Mouse (Mus musculus): ENCODE measurements around the gene Itga10. TPM values are rescaled to one million over a fixed set of nuclear protein-coding genes. Genes with fewer than 3 reads are reported as not detected.
"Not testable (repeated sequence)": the region's sequence is repeated elsewhere in the genome, so short reads cannot be mapped to it uniquely, and the experiment has no call there.

The Itga10 gene
- total RNA-seq, 1 experiment from 2014 or later = 2.0 TPM

DNA sequence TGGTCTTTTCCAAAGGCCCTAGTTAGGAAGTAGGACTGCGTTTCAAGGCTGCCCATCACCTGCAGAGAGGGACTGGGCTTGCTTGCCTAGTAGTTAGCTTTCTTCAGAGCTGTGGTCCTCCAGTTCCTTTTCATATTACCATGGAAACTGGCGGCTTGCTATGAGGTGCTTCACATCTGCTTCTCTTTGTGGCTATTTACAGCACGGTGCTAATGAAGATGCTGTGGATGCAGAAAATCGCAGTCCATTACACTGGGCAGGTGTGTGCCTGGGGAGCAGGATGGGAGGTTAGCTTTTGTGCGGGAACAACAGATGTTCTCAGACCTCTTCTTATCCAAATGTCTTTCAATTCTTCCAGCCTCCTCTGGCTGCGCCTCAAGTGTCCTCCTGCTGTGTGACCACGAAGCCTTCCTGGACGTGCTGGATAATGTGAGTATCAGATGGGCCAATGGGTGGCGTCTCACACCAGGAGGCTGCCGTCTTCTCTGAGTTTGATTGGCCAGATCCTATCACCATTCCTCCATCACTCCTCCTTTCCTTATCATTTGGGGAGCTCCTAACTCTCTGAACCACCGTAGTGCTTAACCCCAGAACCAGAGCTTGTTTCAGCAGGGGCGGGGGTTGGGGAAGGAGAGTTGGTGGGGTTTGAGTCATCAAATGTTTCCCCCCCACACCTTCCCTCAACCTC, 35.0 kb downstream of the Itga10 start:
- no peak for DNase-seq

DNA sequence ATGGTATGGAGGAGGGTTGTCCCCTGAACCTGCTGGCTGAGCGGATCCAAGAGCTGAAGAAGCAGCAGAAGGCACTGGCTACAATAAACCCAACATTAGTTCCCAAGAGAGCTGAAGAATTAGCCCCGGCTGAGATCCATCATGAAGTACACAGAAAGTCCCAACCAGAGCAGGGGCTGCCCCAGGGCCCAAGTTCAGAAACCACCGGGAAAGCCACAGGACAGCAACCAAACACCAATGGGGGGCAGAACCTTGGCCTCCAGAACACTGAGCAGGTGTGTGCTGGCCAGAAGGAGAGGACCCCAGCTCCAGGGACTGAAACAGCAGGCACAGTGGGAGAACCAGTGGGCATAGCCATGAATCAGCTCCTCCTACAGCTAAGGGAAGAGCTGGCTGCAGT, 38.1 kb downstream of the Itga10 start:
- no peak for DNase-seq

DNA sequence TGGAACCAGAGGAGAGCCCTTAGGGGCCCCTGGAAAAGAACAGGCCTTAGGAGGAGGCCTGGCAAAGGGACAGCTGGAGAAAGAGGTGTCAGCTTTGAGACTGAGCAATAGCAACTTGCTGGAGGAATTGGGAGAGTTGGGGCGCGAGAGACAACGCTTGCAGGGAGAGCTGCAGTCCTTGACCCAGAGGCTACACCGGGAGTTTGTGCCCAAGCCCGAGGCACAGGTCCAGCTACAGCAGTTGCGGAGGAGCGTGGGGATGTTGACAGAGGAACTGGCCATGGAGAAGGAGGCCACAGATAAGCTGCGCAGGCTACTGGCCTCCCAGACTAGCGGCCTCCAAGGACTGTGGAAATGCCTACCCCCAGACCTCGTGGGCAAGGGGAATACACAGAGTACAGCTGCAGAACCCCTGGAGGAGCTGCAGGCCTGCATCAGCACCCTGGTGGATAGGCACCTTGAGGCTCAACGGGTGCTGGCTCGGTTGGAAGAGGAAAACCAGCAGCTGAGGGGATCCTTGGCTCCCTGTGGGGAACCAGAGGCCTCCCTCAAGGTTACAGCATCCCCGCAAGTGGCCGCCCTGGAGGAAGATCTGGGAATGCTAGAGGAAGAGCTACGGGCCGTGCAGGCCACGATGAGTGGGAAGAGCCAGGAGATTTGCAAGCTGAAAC, 38.9 kb downstream of the Itga10 start:
- DNase-seq = peak; percentile 39

DNA sequence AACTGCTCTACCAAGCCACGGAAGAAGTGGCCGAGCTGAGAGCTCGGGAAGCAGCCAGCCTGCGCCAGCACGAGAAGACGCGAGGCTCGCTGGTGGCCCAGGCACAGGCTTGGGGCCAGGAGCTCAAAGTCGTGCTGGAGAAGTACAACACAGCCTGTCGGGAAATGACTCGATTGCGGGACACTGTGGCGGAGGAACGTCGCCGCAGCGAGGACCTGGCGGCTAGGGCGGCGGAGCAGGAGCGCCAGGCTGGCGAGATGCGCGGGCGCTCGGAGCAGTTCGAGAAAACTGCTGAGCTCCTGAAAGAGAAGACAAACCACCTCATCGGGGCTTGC, 39.4 kb downstream of the Itga10 start:
- DNase-seq = no peak

DNA sequence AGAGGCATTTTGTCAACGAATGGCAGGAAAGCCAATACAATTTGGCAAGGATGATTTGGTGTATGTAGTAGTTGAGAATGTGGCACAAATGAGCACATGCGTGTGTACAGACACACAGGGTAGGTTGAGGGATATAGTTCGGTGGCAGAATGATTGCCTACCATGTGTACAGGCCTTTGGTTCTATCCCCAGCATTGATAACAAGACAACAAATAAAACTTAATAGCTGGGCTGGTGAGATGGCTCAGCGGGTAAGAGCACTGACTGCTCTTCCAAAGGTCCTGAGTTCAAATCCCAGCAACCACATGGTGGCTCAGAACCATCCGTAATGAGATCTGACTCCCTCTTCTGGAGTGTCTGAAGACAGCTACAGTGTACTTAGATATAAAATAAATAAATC, 40.7 kb downstream of the Itga10 start:
- DNase-seq = not testable (repeated sequence)

DNA sequence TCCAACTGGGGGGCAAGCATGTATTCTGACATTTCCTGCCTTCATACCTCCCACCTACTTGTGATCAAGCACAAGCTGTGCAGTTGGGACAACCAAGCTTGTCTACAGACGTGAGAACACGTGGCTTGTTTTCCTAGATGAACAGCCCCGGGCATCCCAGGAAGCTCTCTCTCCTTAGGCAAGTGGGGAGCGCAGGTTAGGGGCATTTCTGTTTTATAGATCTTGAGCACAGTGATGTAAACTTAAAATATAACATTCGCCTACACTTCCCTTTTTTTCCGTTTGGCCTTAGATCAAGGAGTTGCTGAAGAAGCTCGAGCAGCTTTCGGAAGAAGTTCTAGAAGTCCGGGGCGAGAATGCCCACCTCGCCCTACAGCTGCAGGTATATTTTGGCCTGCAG, 43.5 kb downstream of the Itga10 start:
- DNase-seq = no peak

DNA sequence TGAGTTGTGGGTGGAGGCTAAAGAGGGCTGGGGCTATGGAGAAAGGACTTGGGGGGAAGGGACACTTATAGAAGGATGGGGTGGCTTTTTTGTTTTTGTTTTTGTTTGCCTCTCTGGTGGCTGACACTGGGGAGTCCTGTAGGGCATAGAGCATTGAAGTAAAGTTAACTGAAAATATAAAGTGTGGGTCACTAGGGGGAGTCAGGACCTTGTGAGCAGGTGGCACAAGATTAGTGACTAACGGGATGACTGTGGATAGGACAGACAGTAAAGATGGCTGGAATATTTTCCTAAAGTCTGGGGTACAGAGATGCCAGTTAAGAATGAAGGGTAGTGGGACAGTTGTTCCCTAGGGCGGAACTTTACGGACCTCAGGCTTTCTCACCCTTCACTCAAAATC, 44.9 kb downstream of the Itga10 start:
- DNase-seq = no peak

DNA sequence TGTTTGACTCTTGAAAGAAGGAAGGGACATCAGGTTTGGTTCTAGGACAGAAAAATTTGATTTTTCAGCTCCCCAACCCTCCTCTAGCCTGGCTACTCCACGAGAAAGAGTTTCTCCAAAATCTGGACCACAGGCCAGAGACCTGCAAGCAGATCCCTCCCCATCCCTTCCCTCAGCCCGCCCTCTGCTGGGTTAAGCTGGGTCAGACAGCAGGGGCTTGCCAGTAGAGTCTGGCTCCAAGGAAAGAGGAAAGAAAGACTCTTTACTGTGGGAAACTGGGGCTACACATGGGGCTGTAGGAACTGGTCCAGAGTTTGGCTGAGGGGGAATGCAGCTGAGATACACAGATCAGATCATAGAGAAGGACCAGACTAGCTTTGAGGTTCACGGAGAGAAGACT, 47.1 kb downstream of the Itga10 start:
- DNase-seq = no peak

DNA sequence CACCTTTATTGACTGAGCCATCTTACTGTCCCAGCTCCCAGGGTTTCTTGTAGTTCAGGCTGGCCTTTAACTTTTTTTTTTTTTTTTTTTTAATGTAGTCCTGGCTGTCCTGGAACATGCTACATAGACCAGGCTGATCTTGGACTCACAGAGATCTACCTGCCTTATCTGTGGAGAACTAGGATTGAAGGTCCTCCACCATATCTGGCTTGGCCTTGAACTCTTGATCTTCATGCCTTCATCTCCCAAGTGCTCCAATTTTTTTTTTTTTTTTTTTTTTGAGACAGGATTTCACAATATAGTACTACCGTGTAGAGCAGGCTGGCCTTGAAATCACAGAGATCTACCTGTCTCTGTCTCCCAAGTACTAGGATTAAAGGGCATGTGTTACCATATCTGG, 48.2 kb downstream of the Itga10 start:
- DNase-seq = no peak

DNA sequence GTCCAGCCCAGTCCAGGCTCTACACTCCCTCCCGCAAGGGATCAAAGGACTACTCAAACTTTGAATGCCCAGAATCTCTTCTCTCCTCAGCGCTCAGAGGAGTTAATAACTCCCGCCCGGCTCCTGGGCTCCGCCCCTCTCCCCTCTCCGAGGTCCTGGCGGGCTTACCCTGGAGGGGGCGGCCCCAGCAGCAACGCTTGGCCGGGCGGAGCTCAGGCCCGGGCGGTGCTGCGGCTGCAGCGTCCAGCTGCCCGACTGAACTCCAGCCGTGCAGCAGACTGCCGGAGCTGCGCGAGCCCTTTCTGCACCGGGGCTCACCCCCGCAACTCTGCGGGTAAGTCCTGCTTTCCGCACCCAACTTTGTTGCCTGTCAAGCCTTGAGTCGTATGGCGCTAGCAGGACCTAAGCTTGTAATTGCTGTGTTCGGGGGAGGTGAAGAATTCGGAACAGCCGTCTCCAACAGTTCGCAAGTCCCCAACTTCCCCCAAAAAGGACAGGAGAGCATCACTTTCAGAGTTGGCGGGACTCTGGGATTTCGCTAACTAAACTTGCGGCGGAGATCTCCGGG, 50.9 kb downstream of the Itga10 start, which contains the start of gene Pias3:
Pias3 (plus strand) TSS at position 187 of the 568 bp plus-strand sequence.
- DNase-seq = peak; percentile 89

DNA sequence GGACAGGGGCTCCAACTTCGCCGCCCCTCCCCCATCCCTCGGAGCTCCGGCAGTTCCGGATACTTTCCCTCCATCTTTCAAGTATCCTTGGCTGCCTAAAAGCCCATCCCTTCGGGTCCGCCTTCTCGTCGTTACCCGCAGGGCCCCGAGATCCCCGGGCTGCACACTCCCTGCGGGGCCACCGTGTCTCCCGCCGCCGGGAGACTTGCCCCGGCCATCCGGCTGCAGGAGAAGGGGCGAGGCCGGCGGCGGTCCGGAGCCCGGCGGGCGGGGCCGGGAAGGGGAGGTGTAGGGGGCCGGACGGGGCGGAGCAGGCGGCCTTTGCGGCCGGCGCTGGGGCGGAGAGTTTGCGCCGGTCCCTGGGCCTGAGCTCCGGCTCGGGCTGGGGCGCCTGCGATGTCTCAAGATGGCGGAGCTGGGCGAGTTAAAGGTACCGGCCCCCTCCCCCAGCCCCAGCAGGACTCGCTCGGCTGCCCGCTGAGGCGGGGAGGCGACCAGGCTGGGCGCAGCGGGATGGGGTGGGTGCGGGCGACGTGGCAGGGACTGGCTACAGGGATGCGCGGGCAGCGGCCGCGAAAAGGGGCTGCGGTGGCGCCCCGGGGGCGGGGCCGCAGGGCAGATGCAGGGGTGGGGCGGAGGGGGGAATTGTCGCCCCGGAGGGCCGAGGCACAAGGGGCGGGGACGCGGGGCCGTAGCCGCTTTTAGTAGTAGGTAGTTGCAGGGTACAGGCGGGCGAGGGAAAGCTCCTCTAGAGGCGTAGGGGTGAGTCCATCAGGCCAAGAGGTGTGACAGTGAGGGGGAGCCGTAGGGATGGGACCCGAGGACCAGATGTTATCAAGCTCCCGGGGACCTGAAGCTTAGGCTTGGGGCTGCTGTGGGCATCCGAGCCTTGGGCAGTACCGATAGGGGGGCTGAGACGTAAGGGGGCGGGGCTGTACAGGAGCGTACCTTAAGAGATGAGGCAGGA, 51.7 kb downstream of the Itga10 start:
- DNase-seq = peak; percentile 95

DNA sequence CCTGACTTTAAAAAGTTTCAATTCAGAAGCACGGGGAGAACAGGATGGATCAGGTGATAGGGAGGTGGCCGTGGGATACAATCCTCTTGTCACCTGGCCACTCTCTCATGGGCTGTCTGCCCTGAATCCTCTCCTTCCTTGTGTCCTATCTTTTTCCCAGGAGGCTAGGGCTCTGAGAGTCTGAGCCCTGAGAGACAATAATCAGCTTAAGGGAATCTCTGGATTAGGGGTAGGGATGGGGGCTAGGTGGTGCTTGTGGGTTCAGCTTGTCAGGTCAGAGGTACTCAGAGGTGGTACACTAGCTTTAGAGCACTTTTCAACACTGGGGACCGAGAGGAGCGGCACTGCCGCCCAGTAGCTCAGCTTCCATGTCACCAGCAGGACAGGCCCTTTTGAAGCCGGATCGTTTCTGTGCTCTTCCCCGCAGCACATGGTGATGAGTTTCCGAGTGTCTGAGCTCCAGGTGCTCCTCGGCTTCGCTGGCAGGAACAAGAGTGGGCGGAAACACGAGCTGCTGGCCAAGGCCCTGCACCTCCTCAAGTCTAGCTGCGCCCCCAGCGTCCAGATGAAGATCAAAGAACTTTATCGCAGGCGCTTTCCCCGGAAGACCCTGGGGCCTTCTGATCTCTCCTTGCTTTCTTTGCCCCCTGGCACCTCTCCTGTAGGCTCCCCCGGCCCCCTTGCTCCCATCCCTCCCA, 53.8 kb downstream of the Itga10 start:
- DNase-seq = no peak

DNA sequence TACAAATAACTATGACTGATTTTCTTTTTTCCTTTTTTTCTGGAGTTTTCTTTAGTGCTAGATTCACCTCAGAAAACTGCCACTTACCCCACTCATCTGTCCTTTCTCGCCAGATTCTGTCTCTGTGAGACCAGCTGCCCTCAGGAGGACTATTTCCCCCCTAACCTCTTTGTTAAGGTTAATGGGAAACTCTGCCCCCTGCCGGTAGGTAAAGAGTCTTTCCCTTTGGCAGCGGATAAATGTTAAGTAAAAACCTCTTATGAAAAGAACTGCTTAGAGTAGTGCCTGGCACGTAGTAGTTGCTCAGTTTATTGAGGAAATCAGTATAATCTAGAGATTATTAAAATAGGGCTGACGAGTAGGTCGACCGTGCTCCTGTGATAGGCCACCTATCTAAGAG, 55.0 kb downstream of the Itga10 start:
- peak; percentile 33 for DNase-seq

DNA sequence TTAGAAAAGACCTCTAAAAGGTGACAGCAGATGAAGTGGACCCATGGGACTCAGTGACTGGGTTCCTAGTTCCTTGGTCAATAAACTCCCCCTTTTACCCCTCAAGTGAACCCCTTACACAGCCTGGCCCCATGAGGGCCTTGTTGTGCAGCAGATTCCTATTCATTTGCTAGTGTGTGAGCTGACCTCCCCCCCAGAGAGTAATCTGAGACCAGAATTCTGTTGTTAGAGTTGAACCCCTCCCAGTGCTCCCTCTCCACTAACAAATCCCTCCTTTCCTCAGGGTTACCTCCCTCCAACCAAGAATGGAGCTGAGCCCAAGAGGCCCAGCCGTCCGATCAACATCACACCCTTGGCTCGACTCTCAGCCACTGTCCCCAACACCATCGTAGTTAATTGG, 55.6 kb downstream of the Itga10 start:
- DNase-seq = no peak

DNA sequence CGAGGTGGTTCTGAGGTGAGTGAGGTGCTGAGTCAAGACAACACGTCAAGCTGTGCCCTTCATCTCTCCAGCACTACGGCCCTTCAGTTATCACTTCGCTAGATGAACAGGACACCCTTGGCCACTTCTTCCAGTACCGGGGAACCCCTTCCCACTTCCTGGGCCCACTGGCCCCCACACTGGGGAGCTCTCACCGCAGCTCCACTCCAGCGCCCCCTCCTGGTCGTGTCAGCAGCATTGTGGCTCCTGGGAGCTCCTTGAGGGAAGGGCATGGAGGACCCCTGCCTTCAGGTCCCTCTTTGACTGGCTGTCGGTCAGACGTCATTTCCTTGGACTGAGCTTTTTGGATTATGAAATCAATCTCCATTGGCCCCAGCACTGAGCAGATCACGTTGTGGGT, 59.4 kb downstream of the Itga10 start:
- DNase-seq = peak; percentile 36

DNA sequence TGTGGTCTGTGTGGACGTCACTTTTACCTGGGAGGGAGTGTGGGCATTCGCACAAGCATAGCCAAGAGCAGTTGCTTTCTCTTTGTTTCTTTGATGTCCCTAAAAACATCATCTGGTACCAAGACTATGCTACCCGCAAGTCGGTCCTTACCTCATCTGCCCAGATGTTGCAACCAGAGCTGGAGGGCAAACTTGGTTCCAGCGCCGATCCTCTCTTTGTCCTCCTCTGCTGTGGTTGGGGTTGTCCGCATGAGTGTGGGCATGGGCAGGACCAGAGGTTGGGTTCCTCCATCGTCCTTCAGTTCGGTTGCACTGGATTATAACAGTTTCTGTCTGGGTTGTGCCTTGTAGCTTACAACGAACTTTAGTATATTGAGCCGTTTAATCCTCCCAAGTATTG, 60.8 kb downstream of the Itga10 start:
- no peak for DNase-seq

DNA sequence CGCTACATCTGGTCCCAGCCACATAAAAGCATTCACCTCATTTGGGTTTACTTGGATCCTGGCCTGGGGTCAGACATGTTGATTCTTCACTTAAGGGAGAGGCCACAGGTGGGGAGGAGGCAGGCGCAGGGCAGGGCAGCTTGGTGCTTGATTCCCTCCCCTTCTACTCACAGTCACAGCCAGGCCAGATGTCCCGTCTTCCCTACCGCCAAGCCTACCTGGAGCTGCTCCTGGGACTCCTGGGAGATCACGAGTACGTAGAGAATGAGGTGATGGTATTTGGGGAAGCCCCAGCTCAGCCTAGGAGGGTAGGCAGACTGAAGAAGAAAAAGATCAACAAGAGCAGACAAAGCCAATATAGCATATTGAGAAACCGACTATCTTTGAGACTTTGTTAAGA, 61.6 kb downstream of the Itga10 start:
- DNase-seq = no peak

DNA sequence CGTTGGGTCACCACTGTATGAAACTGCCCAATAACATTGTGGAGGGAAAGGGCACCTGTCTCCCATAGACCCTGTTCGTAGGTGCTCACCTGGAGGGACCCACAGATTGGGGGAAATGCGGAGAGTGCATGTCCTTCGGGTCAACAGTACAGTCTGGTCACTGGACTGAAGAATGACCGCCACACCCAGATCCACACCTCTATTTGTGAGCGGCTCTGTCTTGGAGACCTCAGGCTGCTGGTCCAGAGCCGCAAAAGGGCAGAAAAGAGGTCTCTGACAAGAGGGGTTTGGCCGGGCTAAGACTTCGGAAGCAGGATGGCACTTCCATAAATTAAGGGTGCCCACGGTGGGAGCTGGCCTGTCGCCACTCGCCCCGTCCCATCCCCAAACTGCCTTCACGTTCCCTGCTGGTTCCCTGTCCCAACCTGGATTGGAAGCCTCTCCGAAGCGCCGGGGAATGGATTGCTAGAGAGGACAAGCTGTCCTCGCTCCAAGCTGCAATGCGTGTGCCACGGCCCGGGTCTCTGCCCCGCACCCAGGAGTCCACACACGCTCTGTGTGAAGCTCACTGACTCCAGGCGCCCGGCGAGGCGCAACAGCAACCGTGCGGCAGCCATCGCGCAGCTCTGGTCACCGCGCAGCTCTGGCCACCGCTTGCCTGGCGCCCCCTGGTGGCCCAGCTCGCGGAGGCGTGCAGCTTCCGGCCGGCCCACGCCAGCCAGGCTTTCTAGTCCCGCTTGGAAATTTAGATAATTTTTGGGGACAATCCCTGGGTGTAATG, 62.7 kb downstream of the Itga10 start, which contains the start of gene Nudt17:
Nudt17 (minus strand) TSS at position 660 of the 781 bp plus-strand sequence.
- peak; percentile 89 for DNase-seq

DNA sequence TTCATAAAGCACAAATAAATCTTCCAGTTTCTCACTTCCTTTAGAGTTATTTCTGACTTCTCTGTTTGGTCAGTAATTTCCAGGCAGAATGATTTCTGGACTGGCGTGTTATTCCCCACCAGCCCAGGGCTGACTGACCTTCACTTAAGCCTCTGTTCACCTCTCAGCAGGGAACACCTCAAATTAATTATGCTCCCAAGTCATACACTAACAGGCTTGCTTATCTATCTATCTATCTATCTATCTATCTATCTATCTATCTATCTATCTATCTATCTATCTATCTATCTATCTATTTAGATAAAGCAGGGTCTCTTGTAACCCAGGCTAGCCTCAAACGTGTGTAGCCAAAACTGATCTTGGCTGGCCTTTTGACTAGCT, 63.3 kb downstream of the Itga10 start:
- no peak for DNase-seq
